Mouse (Mus musculus) kidney, adult 10 weeks (tissue): ENCODE measurements around the gene Tbce. TPM values are rescaled to one million over a fixed set of nuclear protein-coding genes. Genes with fewer than 3 reads are reported as not detected.

Experiments
- polyA plus RNA-seq: library from polyadenylated mRNA; stranded (reverse); fragments of 350-450 nt; fragmentation: Illumina TruSeq; extraction: RNeasy Lipid Tissue Mini Kit (QIAGEN cat#74804); gene quantifications from one replicate; pipeline ENCODE4 v1.2.3, GENCODE M21; 2014; ENCODE audit warnings: low read depth, low replicate concordance

Tbce gene
- polyA plus RNA-seq: 67.8 TPM

GRCm38 (mm10) chr13:14039292-14039965 lies at the start of gene Tbce:
Gene Tbce, minus strand, starts transcription at chr13:14039638.

GRCm38 (mm10) chr13:14063013-14063941 lies 23.8 kb upstream of the Tbce start, which contains the start of the genes Arid4b and Ggps1:
Gene Arid4b, plus strand, starts transcription at chr13:14063232.
Gene Ggps1, minus strand, starts transcription at chr13:14063488.

GRCm38 (mm10) chr13:13953874-13954832 lies 85.3 kb downstream of the Tbce start, which contains the start of gene B3galnt2:
Gene B3galnt2, plus strand, starts transcription at chr13:13954469.

Other genes starting within 250 kb of the Tbce start
- 27.1 TPM for gene B3galnt2, start 85.2 kb downstream of the Tbce start, polyA plus RNA-seq
- gene Arid4b, start 23.6 kb upstream of the Tbce start, polyA plus RNA-seq: 47.5 TPM
- 66.4 TPM for gene Ggps1, start 23.9 kb upstream of the Tbce start, polyA plus RNA-seq